Mouse (Mus musculus): ENCODE results near the gene Cbl.
"Not testable (repeated sequence)": the region's sequence is repeated elsewhere in the genome, so short reads cannot be mapped to it uniquely, and the experiment has no call there.

Cbl gene

GRCm38 (mm10) chr9:44129633-44130032 lies 104.2 kb downstream of the Cbl start:
- DNase-seq: no peak

DNA sequence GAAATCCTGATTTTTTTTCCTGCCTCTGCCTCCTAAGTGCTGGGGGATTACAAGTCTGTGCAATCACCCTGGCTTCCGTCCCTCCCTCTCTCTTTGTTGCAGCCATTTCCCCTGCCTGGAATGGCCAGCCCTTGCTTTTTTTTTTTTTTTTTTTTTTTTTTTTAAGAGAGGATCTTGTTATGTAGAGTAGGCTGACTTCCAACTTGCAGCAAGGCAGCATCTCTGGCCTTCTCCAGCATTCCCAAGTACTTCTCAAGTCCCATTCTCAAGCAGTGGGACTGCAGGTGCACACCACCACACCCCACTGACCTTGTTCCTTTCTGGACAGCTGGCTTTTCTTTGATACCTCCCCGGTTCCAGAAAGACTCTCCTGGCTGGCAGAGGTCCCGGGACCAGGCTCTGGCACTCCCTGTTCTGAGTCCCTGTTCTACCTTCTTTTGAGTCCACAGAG lies 106.5 kb downstream of the Cbl start:
- peak; percentile 87 for DNase-seq

DNA sequence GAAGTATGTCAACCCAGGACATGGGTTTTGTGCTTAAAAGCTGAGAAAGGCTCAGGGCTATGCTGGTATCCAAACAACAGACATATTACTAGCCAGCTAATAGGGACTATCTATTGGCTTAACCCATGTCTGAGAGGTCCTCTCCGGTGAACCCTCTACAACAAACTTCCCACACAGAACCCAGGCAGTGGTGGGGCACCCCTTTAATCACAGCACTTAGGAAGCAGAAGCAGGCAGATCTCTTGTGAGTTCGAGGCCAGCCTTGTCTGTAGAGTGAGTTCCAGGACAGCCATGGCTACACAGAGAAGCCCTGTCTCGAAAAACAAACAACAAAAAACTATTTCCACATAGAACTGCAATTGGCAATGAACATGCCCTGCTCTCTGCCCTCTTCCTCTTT lies 107.1 kb downstream of the Cbl start:
- no peak for DNase-seq

- peak; percentile 94 for DNase-seq
These were observed 108.1 kb downstream of the Cbl start for GRCm38 (mm10) chr9:44125546-44126428.

- DNase-seq: no peak
These were observed 108.8 kb downstream of the Cbl start for GRCm38 (mm10) chr9:44125026-44125425.

- no peak for DNase-seq
These were observed 109.5 kb downstream of the Cbl start for GRCm38 (mm10) chr9:44124317-44124716.

DNA sequence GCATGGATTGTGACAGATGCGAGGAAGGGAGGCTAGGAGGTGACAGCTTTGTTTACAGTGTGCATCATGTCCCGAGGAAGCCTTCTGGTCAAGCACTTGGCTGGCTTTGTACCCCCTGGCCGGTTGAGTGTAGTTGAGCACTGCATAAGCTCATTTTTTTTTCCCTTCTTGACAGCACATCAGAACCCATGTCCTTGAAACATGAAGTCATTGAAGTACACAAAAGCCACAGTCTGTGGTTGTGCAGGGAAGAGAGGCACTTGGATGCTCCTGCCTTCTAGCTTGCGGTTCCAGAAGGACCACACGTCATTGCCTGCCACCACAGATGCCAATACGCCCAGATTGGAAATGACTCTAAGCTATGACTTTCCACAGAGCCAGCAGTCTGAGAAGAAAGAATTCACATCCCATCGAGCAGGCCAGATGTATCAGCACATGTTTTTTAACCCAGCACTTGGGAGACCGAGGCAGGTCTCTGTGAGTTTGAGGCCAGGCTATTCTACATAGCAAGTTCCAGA lies 113.8 kb downstream of the Cbl start:
- no peak for DNase-seq

- DNase-seq: no peak
These were observed 114.8 kb downstream of the Cbl start for GRCm38 (mm10) chr9:44119011-44119410.

DNA sequence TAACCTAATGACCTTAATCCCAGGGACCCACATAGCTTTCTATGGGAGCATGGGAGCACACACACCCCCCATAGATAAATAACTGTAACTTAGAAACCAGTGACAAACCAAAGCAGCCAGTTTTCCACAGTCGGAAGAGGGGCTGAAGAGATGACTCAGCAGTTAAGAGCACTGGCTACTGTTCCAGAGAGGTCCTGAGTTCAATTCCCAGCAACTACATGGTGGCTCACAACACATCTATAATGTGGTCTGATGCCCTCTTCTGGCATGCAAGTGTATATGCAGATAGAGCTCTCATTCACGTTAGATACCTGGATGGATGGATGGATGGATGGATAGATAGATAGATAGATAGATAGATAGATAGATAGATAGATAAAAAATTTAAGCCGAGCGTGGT lies 117.7 kb downstream of the Cbl start:
- DNase-seq: no peak

- DNase-seq: no peak
These were observed 118.2 kb downstream of the Cbl start for GRCm38 (mm10) chr9:44115599-44115998.

GRCm38 (mm10) chr9:44114453-44114852 lies 119.4 kb downstream of the Cbl start:
- peak; percentile 64 for DNase-seq

GRCm38 (mm10) chr9:44113105-44113789 lies 120.6 kb downstream of the Cbl start, which contains the start of the genes Gm49380 and Rnf26:
TSS of gene Gm49380 (minus strand) at chr9:44113500.
TSS of gene Rnf26 (minus strand) at chr9:44113517.
- peak; percentile 99 for DNase-seq

DNA sequence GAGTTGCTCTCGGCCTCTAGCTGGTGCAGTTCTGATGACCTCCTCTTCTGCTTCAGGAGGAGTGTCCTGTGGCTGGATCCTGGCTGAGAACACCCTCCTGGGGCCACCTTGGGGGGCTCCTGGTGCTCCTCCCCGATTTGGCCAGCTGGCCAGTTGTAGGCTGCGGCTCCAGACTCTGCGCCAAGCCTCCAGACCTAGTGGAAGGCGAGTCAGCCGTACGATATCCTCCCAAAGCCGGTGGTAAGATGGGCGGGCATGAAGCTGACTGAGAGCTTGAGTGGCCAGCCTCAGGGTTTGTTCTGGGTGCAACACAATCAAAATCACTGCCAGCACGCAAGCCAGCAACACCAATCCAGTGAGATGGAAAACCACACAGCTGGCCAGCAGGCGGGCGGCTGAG lies 121.9 kb downstream of the Cbl start:
- DNase-seq: not testable (repeated sequence)

DNA sequence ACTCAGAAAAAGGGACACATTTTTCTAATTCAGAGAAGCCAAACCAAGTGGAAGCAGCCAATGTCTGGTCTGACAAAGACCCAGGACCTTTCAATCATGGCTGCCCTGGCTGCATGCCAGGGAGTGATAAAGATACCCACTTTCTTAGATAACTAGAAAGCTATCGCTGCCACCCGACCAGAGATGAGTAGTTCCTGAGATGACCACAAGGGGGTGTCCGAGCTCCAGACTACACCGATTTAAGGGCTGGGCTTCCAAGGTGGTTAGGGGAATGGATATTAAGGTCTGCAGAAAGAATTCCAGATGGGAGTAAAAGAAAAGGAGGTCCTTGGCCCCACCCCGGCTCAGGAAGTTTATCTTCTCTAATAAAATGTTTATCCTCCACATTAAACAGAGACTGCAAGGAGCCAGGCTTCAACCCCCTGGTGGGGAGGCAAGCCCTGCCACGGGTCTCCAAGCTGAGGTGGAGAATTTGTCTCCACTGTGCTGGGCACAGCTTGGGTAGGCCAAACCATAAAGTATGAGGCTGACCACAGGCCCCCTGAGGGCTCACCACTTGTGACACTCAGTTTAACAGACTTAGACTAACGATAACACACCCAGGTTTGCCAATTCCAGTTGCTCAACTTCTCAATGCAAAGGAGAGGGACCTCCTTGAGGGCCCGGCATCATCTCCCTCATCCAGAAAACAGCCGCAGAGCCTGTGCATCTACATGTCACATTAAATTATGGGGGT lies 124.3 kb downstream of the Cbl start:
- DNase-seq: peak; percentile 83

GRCm38 (mm10) chr9:44108269-44109055 lies 125.4 kb downstream of the Cbl start:
- DNase-seq: no peak

DNA sequence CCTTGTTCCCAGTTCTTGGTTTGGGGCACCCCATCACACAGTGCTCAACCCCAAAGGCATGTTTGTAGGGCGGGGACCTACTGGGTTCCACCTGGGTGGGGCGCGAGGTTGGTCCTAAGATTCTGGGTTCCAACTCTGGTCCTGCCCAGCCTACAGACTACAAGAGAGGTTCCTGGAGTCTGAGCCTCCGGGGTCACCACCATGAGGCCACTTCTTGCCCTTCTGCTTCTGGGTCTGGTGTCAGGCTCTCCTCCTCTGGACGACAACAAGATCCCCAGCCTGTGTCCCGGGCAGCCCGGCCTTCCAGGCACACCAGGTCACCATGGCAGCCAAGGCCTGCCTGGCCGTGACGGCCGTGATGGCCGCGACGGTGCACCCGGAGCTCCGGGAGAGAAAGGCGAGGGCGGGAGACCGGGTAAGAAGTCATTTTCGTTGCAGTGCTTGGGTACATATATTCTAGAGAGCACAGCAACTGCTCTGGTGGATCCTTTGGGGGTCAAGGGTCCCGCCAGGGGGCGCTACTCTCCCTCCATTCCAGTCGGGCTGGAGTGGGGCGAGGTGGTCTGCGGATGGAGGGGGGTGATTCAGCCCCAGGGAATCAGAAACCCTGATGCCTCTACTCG lies 126.2 kb downstream of the Cbl start:
- no peak for DNase-seq

DNA sequence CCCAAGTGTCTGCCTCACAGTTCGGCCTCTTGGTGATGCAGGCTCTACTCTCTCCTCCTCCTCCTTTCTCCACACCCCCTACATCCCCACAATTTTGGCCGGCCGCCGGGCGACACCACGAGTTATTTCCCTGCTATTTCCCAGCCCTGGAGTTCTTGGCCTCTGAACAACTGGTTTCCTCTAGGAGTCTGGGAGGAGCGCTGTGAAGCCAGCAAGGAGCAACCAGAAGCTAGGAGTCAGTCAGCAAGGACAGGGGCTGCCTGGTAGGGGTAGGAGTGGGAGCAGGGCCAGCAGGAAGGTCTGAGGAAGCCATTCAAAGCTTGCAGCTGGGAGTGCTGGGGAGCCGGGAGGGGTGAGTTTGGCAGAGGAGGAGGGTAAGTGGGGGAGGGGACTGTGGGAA lies 126.7 kb downstream of the Cbl start, which contains the start of gene C1qtnf5:
C1qtnf5 (plus strand) TSS at position 136 of the 400 bp plus-strand sequence.
- peak; percentile 82 for DNase-seq

- no peak for DNase-seq
These were observed 127.3 kb downstream of the Cbl start for GRCm38 (mm10) chr9:44106596-44106995.

DNA sequence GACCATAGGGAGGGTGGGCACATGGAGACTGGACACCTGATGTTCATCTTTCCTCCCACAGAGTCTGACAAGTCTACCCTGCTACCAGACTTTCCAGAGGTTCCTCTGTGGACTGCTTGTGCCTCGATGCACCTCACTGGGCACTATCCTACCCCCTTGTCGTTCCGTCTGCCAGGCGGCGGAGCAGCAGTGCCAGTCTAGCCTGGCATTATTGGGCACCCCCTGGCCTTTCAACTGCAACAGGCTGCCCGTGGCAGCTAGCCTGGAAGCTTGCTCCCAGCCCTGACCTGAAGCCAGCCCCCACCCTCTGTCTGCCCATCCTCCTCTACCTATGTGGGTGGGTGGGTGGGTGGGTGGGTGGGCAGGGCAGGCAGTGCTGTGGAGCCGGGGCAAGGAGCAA lies 127.7 kb downstream of the Cbl start:
- no peak for DNase-seq

DNA sequence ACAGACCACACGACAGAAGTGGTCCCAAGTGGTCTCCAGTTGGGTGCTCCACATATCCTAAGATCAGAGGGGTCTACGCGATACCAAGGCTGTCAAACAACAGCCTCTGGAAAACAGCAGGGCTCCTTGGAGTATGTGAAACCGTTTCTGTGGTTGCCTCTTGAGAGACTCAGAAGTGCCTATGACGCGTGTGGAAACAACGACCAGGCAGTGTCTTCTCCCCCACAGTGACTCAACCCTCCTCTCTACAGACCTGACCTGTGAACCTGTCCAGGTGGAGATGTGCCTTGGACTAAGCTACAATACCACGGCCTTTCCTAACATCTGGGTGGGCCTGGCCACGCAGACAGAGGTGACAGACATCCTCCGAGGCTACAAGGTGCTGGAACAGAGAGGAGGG lies 128.1 kb downstream of the Cbl start:
- DNase-seq: no peak

DNA sequence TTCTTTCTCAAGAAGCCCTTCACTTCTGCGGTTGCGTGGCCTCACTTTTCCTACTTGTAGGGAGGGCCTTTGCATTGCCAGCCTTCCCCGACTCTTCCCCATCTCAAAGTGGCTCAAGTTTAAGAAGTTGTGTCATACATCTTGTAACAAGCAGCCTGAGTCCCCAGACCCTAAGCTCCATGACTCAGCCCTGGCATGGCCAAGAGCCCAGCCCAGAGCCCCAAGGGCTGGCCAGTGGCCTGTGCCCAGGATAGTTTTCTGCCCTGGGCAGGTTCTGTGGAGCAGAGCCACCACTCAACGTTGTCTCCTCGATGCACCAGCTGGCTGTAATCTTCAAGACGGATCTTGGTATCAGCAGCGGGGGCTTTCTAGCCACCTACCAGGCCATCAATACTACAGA lies 129.0 kb downstream of the Cbl start:
- DNase-seq: no peak

GRCm38 (mm10) chr9:44101490-44101889 lies 132.4 kb downstream of the Cbl start, which contains the start of gene Mfrp:
TSS of gene Mfrp (plus strand) at chr9:44101729.
- DNase-seq: no peak

Data from kidney, adult 9 months (tissue).